Mouse (Mus musculus) spleen, postnatal 10 days (tissue): ENCODE measurements around the gene Ccdc88c.

Source experiments
- DNase-seq, 2 experiments: peaks; one replicate each; pipeline ENCODE4 v3.0.0; 2021 to 2022; ENCODE audit warnings: low spot score in 2 of 2

Gene Ccdc88c

DNA sequence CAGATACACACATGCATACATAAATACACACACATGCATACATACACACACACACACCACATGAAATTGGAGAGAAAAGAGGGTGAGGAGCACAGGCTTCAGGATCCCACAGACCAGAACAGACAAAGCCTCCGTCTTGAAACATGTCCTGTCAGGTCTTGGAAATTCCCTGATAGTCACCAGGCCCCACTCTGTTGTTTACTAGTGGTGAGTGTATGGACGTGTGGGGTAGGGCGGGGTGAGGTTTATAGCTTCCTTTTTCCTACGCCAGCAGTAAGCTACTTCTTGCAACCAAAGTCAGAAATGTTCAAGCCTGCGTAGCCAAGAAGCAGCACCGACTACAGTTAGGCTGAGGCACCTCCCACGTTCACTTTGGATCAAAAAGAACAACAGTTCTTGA lies 145.7 kb downstream of the Ccdc88c start:
- no peak for DNase-seq

GRCm38 (mm10) chr12:100878556-100878955 lies 150.3 kb downstream of the Ccdc88c start:
- DNase-seq, result no peak

- DNase-seq, result no peak
These were observed 150.9 kb downstream of the Ccdc88c start for GRCm38 (mm10) chr12:100877936-100878335.

GRCm38 (mm10) chr12:100875960-100876359 lies 152.9 kb downstream of the Ccdc88c start:
- DNase-seq, result no peak

GRCm38 (mm10) chr12:100875553-100875952 lies 153.3 kb downstream of the Ccdc88c start:
- no peak for DNase-seq

GRCm38 (mm10) chr12:100873612-100874011 lies 155.2 kb downstream of the Ccdc88c start:
- no peak for DNase-seq

DNA sequence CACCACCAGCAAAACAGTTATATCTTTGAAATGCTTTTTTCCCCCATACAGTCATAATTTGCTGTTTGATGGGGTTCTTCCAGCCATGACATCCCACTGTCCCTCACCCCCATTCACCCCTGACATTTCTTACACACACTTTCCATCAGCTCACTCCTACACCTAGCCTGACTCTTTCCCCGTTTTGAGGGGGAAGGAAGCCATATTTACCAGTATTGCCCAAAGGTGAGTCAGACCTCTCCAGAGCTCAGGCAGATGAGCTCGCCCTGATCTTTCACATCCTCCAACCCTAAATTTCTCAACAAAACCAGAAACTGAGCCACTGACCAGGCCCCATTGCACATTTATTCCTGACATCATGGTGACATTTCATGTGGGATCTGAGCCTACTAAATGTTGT lies 157.0 kb downstream of the Ccdc88c start:
- no peak for DNase-seq

GRCm38 (mm10) chr12:100871234-100871633 lies 157.6 kb downstream of the Ccdc88c start:
- DNase-seq, result no peak

DNA sequence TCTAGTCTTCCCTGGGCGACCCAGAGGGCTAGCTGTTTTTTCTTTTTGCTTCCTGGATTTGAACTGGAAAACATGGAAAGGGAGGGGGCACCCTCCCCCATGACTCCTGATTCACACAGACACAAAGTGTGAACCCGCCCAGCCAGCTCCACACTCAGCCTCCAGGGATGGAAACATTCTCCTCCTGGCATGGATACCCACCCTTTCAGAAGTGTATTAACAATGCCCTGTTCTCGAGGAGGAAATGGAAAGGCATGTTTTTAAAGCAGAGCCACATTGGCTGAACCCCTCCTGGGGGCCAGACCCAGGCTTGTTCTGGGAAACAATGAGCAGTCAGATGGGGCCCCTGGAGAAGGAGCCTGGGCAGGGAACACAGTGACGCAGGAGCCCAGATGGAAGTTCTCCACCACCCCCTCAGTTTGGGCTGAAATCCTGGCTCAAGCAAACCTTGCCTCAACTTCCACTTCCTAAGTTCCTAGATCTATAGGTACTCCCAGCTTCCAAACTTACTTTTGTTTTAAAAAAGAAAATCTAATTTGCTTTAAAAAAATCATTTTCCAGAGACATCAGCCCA lies 160.7 kb downstream of the Ccdc88c start:
- DNase-seq, result no peak

DNA sequence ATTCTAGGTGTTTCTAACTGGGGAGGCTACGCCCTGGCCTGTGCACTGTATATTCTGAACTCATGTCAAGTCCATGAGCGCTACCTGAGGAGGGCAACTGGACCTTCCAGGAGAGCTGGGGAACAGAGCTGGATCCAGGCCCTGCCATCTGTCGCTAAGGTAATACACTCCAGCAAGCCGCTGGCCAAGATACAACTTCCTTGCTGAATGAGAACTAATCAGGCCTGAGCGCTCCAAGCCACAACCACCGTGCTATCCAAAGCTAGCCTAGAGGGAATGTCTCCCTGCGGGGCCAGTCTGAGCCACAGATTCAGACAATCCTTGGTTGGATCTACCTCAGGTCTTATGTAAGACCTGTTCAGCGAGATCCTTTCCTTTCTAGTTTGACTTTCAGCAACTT lies 161.8 kb downstream of the Ccdc88c start:
- no peak for DNase-seq

DNA sequence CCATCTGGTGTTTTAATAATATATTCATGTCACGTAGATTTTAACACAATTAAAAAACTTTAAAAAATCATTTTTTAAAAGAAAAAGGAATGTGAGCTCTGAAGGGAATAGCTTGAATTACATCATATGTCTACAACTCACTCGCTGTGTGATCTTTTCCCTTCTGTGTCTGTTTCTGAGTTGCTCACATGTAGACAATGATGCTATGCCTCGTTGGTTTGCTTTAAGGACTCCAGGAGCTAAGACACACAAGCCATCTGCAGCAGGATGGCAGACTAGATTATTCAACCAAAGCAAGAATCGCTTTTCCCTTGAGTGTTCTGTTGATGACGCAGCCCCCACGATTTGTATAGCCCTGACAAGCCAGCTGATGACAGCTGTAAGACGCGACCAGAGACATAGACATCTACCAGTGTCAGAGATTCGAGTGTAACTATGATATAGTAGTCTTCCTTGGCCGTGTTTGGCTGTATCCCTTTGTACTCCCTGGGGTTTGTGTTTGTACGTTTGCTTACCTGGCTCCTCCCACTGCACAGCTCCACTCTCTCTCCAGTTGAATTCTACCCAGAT lies 163.3 kb downstream of the Ccdc88c start:
- no peak for DNase-seq

DNA sequence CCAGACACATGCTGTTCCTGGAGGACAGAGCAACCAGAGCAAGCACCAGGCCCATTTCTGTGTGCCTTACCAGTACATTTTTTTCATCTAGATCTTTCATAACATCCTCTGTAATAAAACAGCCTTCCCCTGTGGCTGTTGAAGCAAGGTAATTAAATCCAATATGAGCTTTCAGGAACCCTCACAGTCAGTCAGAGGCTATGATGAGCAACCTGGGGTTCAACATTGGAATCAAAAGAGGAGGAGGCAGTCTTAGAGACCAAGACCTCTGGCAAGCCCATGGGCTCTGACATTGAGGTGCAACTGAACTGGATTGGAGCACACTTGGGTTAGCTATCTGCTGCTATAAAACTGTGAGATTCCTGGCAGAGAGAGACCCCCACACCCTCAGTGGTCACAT lies 163.8 kb downstream of the Ccdc88c start:
- DNase-seq, result no peak

DNA sequence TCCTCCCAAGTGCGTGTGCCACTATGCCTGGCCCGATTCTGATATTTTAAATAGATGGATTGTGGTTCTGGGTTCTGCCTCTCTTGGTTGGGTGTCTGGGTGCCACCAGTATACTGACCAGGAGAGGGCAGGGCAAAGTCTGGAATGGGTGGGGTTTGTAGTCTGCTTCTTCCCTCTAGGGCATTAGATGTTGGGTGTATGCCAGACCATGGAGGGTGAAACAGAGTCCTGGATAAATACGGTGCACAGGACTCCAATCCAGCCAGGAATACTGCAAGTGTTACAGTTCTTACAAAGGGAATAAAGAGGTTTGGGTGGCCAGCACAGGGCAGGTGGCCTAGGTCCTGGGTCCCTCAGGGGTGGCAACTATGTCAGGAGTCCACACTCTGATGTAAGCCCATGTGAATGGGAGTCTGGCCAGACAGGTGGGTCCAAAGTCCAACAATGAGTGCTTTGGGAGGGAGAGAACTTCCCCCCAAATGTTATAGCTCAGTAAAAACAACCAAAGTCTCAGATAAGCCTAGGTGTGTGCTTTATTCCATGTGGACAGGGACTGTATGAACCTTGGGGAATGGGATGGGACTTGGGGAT lies 165.9 kb downstream of the Ccdc88c start:
- no peak for DNase-seq

DNA sequence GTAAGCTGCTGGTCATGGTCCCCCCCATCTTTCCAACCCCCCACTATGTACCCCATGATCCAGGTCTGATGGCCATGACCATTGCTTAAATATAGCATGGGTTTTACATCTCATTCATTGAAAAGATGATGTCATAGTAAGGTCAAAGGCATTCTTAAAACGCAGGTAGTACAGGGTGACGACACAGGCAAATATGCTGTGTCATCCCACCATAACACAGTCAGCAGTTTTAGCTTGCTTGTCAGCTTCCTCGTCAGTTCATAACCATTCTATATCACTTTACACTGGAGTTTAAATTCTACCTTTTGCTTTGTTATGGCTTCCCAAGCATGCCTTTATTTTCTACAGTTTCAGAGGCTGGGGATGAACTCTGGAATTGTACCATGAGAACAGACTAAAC lies 166.6 kb downstream of the Ccdc88c start:
- DNase-seq, result no peak
